Mouse (Mus musculus): ENCODE measurements around the gene Mapk8ip2. TPM values are rescaled to one million over a fixed set of nuclear protein-coding genes. Genes with fewer than 3 reads are reported as not detected.
A peak's percentile ranks its signal among the peaks of the same experiment; 100 is the strongest.

The Mapk8ip2 gene
- polyA plus RNA-seq, 1 experiment: not detected

- Histone ChIP-seq H3K4me1 (ENCODE audit: control insufficient read depth, insufficient read depth, insufficient read length, low read length) (no peaks in the 10 kb centered on the region), H3K27ac (replicated peaks; ENCODE audit: low read depth, low read length) (no peak overlapping the region), H3K4me3 (ENCODE audit: insufficient read depth, low read depth, low read length) (no peak overlapping the region)
Observed at GRCm38 (mm10) chr15:89463334-89464235, 9.9 kb downstream of the Mapk8ip2 start.

GRCm38 (mm10) chr15:89465052-89465451, 11.3 kb downstream of the Mapk8ip2 start:
- H3K4me3 ChIP-seq (ENCODE audit: insufficient read depth, low read depth, low read length): no peak overlapping the region
- H3K27ac ChIP-seq (replicated peaks; ENCODE audit: low read depth, low read length): no peak overlapping the region
- no peaks in the 10 kb centered on the region for H3K4me1 ChIP-seq (ENCODE audit: control insufficient read depth, insufficient read depth, insufficient read length, low read length)

GRCm38 (mm10) chr15:89468577-89468976, 14.9 kb downstream of the Mapk8ip2 start:
- no peak overlapping the region for H3K27ac ChIP-seq (replicated peaks; ENCODE audit: low read depth, low read length)
- no peak overlapping the region for H3K4me3 ChIP-seq (ENCODE audit: insufficient read depth, low read depth, low read length)
- H3K4me1 ChIP-seq (ENCODE audit: control insufficient read depth, insufficient read depth, insufficient read length, low read length): no peaks in the 10 kb centered on the region

GRCm38 (mm10) chr15:89471476-89471875, 17.8 kb downstream of the Mapk8ip2 start:
- Histone ChIP-seq H3K27ac (replicated peaks; ENCODE audit: low read depth, low read length) (no peak overlapping the region), H3K4me3 (ENCODE audit: insufficient read depth, low read depth, low read length) (no peak overlapping the region), H3K4me1 (ENCODE audit: control insufficient read depth, insufficient read depth, insufficient read length, low read length) (peaks cover 9% of the 10 kb centered on the region)

- H3K4me3 ChIP-seq (ENCODE audit: insufficient read depth, low read depth, low read length): no peak overlapping the region
- peaks cover 15% of the 10 kb centered on the region for H3K4me1 ChIP-seq (ENCODE audit: control insufficient read depth, insufficient read depth, insufficient read length, low read length)
- H3K27ac ChIP-seq (replicated peaks; ENCODE audit: low read depth, low read length): no peak overlapping the region
Observed at GRCm38 (mm10) chr15:89473370-89473769, 19.7 kb downstream of the Mapk8ip2 start.

- H3K27ac ChIP-seq (replicated peaks; ENCODE audit: low read depth, low read length): no peak overlapping the region
- no peak overlapping the region for H3K4me3 ChIP-seq (ENCODE audit: insufficient read depth, low read depth, low read length)
- peaks cover 16% of the 10 kb centered on the region for H3K4me1 ChIP-seq (ENCODE audit: control insufficient read depth, insufficient read depth, insufficient read length, low read length)
Observed at GRCm38 (mm10) chr15:89473921-89474320, 20.2 kb downstream of the Mapk8ip2 start.

GRCm38 (mm10) chr15:89474596-89475292, 21.0 kb downstream of the Mapk8ip2 start:
- Histone ChIP-seq H3K27ac (replicated peaks; ENCODE audit: low read depth, low read length) (no peak overlapping the region), H3K4me1 (ENCODE audit: control insufficient read depth, insufficient read depth, insufficient read length, low read length) (peaks cover 18% of the 10 kb centered on the region), H3K4me3 (ENCODE audit: insufficient read depth, low read depth, low read length) (peak overlapping the region; percentile 70)

- Histone ChIP-seq H3K27ac (replicated peaks; ENCODE audit: low read depth, low read length) (peak overlapping the region; percentile 93), H3K4me3 (ENCODE audit: insufficient read depth, low read depth, low read length) (peak overlapping the region; percentile 70), H3K4me1 (ENCODE audit: control insufficient read depth, insufficient read depth, insufficient read length, low read length) (peaks cover 22% of the 10 kb centered on the region)
Observed at GRCm38 (mm10) chr15:89475293-89475600, 21.5 kb downstream of the Mapk8ip2 start.

- Histone ChIP-seq H3K4me3 (ENCODE audit: insufficient read depth, low read depth, low read length) (peak overlapping the region; percentile 70), H3K4me1 (ENCODE audit: control insufficient read depth, insufficient read depth, insufficient read length, low read length) (peaks cover 23% of the 10 kb centered on the region), H3K27ac (replicated peaks; ENCODE audit: low read depth, low read length) (peak overlapping the region; percentile 93)
Observed at GRCm38 (mm10) chr15:89475611-89476474, 22.1 kb downstream of the Mapk8ip2 start.

- Histone ChIP-seq H3K4me1 (ENCODE audit: control insufficient read depth, insufficient read depth, insufficient read length, low read length) (peaks cover 25% of the 10 kb centered on the region), H3K4me3 (ENCODE audit: insufficient read depth, low read depth, low read length) (peak overlapping the region; percentile 68), H3K27ac (replicated peaks; ENCODE audit: low read depth, low read length) (peak overlapping the region; percentile 93)
Observed at GRCm38 (mm10) chr15:89476475-89476815, 22.7 kb downstream of the Mapk8ip2 start.

GRCm38 (mm10) chr15:89477091-89477491, 23.4 kb downstream of the Mapk8ip2 start, which contains the start of gene Arsa:
TSS of gene Arsa (minus strand) at chr15:89477425.
- Histone ChIP-seq H3K27ac (replicated peaks; ENCODE audit: low read depth, low read length) (peak within 1 kb of the TSS; percentile 93), H3K4me1 (ENCODE audit: control insufficient read depth, insufficient read depth, insufficient read length, low read length) (peaks cover 25% of the 10 kb centered on the region), H3K4me3 (ENCODE audit: insufficient read depth, low read depth, low read length) (peak within 1 kb of the TSS; percentile 68)

GRCm38 (mm10) chr15:89477806-89478205, 24.1 kb downstream of the Mapk8ip2 start:
- peak overlapping the region; percentile 44 for H3K4me3 ChIP-seq (ENCODE audit: insufficient read depth, low read depth, low read length)
- H3K27ac ChIP-seq (replicated peaks; ENCODE audit: low read depth, low read length): peak overlapping the region; percentile 93
- H3K4me1 ChIP-seq (ENCODE audit: control insufficient read depth, insufficient read depth, insufficient read length, low read length): peaks cover 25% of the 10 kb centered on the region

GRCm38 (mm10) chr15:89478622-89479021, 24.9 kb downstream of the Mapk8ip2 start:
- peak overlapping the region; percentile 93 for H3K27ac ChIP-seq (replicated peaks; ENCODE audit: low read depth, low read length)
- peaks cover 25% of the 10 kb centered on the region for H3K4me1 ChIP-seq (ENCODE audit: control insufficient read depth, insufficient read depth, insufficient read length, low read length)
- peak overlapping the region; percentile 44 for H3K4me3 ChIP-seq (ENCODE audit: insufficient read depth, low read depth, low read length)

- Histone ChIP-seq H3K4me1 (ENCODE audit: control insufficient read depth, insufficient read depth, insufficient read length, low read length) (peaks cover 16% of the 10 kb centered on the region), H3K27ac (replicated peaks; ENCODE audit: low read depth, low read length) (peak overlapping the region; percentile 99), H3K4me3 (ENCODE audit: insufficient read depth, low read depth, low read length) (no peak overlapping the region)
Observed at GRCm38 (mm10) chr15:89480584-89480983, 26.9 kb downstream of the Mapk8ip2 start.

GRCm38 (mm10) chr15:89488182-89488581, 34.5 kb downstream of the Mapk8ip2 start:
- Histone ChIP-seq H3K4me3 (ENCODE audit: insufficient read depth, low read depth, low read length) (no peak overlapping the region), H3K4me1 (ENCODE audit: control insufficient read depth, insufficient read depth, insufficient read length, low read length) (peaks cover 12% of the 10 kb centered on the region; the same call in 1 of the 2 replicates), H3K27ac (replicated peaks; ENCODE audit: low read depth, low read length) (peak overlapping the region; percentile 60)
